Mouse (Mus musculus): ENCODE data around the gene Gm20388.

Gm20388 gene

GRCm38 (mm10) chr8:122432443-122433268, 2522.0 kb downstream of the Gm20388 start, which contains the start of gene Cyba:
Gene Cyba, minus strand, starts transcription at chr8:122432930.
- peak; percentile 78 to 90 for DNase-seq

GRCm38 (mm10) chr8:122433269-122433905, 2522.7 kb downstream of the Gm20388 start:
- DNase-seq, result no peak

- no peak for DNase-seq
Measured at GRCm38 (mm10) chr8:122435375-122435774, 2524.7 kb downstream of the Gm20388 start.

- no peak for DNase-seq
Measured at GRCm38 (mm10) chr8:122436146-122436545, 2525.5 kb downstream of the Gm20388 start.

GRCm38 (mm10) chr8:122436586-122437125, 2526.0 kb downstream of the Gm20388 start:
- DNase-seq, result no peak

- DNase-seq, result no peak
Measured at GRCm38 (mm10) chr8:122437708-122438331, 2527.2 kb downstream of the Gm20388 start.

- DNase-seq, result no peak
Measured at GRCm38 (mm10) chr8:122439336-122439735, 2528.7 kb downstream of the Gm20388 start.

- no peak for DNase-seq
Measured at GRCm38 (mm10) chr8:122441326-122441725, 2530.7 kb downstream of the Gm20388 start.

GRCm38 (mm10) chr8:122442356-122442755, 2531.7 kb downstream of the Gm20388 start:
- DNase-seq, result no peak

GRCm38 (mm10) chr8:122442781-122443180, 2532.1 kb downstream of the Gm20388 start:
- DNase-seq, result no peak

GRCm38 (mm10) chr8:122443262-122444006, 2532.8 kb downstream of the Gm20388 start, which contains the start of gene Mvd:
Gene Mvd, minus strand, starts transcription at chr8:122443422.
- DNase-seq, result peak; percentile 98 to 99

GRCm38 (mm10) chr8:122444058-122444748, 2533.6 kb downstream of the Gm20388 start:
- DNase-seq, result peak in 1 of 2 experiments; percentile 51

GRCm38 (mm10) chr8:122445203-122445602, 2534.6 kb downstream of the Gm20388 start:
- DNase-seq, result no peak

- DNase-seq, result no peak
Measured at GRCm38 (mm10) chr8:122451161-122451703, 2540.6 kb downstream of the Gm20388 start.

GRCm38 (mm10) chr8:122452154-122452553, 2541.5 kb downstream of the Gm20388 start:
- DNase-seq, result no peak

- DNase-seq, result no peak
Measured at GRCm38 (mm10) chr8:122454409-122454808, 2543.8 kb downstream of the Gm20388 start.

- DNase-seq, result no peak
Measured at GRCm38 (mm10) chr8:122457171-122457570, 2546.5 kb downstream of the Gm20388 start.

- DNase-seq, result peak in 1 of 2 experiments; percentile 66
Measured at GRCm38 (mm10) chr8:122459218-122459900, 2548.7 kb downstream of the Gm20388 start.

GRCm38 (mm10) chr8:122459990-122460389, 2549.3 kb downstream of the Gm20388 start:
- peak in 1 of 2 experiments; percentile 58 for DNase-seq
